Mouse (Mus musculus) c-Kit-positive CD71-positive TER-119-negative erythroid progenitor cells, embryonic 14.5 days (primary cell): Measurements from ENCODE around the gene Cmip.

Source experiments
- DNase-seq: peaks from one replicate; pipeline ENCODE4 v3.0.0-alpha.2; 2013; ENCODE audit warnings: low read depth

Cmip gene

DNA sequence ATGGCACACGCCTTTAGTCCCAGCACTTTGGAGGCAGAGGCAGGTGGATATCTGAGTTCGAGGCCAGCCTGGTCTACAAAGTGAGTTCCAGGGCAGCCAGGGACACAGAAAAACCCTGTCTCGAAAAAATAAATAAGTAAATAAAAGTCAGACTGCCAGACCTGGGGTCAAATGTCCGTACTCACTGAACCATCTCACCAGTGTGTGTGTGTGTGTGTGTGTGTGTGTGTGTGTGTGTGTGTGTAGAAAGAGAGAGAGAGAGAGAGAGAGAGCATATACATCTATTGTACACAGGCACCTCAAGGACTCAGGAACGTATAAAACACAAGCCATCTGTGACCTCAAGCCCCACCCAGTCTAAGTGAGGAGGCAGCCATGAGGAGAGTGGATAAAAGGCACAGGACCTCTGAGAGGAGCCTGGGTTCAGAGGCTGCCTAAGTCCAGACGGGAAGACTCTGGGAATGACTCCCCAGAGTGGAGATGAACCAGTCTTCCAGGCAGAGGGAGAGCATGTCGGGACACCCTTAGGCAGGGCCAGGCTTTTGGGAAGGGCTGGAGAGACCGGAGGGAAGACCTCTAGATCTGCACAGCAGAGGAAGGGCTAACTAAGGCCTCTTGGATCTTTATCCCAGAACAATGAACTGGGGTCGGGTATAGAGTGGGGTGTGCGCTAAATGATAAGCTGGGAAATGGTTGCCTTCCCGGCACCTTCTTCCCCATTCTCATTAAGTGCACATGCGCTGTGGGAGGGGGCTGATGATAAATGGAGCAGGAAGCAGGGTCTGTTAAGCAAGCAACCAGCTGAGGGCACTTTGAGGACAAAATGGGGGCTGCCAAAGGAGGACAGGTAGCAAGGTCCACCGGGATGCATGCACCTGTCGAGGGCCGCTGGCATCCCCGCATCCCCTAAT is 212.8 kb downstream of the Cmip start:
- no peak for DNase-seq

DNA sequence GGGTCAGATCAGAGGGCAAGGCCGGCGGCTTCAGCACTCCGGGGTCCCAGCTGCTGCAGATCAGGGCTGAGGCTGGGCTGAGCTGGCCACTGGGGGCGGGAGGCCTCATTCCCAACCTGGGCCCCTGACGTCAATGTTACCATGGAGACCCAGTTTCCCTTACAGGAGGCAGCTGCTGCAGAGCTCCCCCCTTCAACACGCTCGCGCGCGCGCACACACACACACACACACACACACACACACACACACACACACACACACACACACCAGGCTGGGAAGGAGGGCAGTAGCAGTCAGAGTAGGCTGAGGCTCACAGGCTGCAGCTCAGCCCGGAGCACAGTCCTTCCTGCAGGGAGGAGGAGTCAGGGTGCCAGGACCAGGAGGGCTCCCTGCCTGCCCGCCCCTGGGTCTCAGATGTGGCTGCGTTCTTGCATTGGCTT is 213.5 kb downstream of the Cmip start:
- DNase-seq: no peak

- peak; percentile 57 for DNase-seq
Observed at GRCm38 (mm10) chr8:117471174-117471573, 214.3 kb downstream of the Cmip start.

GRCm38 (mm10) chr8:117471655-117472054 is 214.8 kb downstream of the Cmip start:
- no peak for DNase-seq

- DNase-seq: no peak
Observed at GRCm38 (mm10) chr8:117472332-117472731, 215.5 kb downstream of the Cmip start.

GRCm38 (mm10) chr8:117474944-117475343 is 218.1 kb downstream of the Cmip start:
- DNase-seq: peak; percentile 78

GRCm38 (mm10) chr8:117475819-117476218 is 219.0 kb downstream of the Cmip start:
- DNase-seq: no peak

GRCm38 (mm10) chr8:117478082-117478481 is 221.2 kb downstream of the Cmip start:
- no peak for DNase-seq

DNA sequence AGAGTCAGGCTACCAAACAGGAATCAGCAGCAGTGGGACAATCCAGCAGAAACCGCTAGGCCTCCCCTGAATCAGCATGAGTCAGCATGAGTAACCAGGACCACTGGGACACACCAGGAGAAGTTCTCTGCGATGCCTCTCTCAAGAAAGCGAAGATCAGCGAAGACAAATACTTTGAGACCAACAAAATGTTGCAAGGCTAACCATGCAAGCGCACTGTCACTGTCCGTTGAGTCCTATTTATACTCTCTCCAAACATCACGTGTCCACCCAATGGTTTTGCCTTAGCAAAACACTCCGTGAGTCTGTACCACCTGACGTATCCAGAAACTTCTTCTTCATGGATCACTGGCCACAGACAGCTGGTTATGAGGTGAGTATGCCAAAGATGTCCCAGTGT is 223.1 kb downstream of the Cmip start:
- DNase-seq: no peak

DNA sequence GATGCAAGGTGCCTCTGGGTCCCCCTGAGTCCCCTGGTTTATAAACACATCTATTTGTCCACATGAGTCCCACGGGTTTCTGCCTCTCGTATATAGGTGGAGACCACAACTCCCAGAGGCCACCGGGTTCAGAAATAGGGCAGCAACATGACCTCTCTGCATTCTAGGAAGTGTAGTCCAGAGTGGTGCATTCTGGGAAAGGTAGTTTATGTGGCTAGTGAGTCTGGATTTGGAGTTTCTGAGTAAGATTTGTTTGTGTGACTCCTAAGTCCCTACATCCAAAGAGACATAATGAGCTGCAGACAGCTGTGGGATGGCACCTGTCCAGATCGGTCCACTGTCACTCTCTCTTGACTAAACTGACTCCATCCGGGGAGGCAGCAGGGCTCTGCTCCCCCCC is 223.7 kb downstream of the Cmip start:
- DNase-seq: no peak

GRCm38 (mm10) chr8:117481830-117482229 is 225.0 kb downstream of the Cmip start:
- no peak for DNase-seq

DNA sequence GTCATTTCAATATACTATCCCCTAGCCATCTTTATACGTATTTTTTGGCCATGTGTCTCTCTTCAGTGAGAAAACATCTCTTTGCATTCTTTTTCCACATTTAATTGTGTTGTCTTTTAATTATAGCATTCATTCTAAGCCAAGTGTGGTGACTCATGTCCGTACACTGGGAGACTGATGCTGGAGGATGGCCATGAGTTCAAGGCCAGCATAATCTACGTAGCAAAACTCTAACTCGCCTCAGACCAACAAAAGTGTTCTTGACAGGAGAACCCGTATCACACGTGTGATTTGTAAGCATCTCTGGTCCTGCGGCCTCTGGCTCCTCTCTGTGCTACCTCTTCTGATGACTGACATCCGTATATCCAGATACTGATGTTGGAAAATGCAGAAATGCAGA is 227.9 kb downstream of the Cmip start:
- DNase-seq: no peak

GRCm38 (mm10) chr8:117485316-117485715 is 228.5 kb downstream of the Cmip start:
- DNase-seq: no peak

- no peak for DNase-seq
Observed at GRCm38 (mm10) chr8:117488246-117489005, 231.6 kb downstream of the Cmip start.

- DNase-seq: no peak
Observed at GRCm38 (mm10) chr8:117493543-117493942, 236.7 kb downstream of the Cmip start.

GRCm38 (mm10) chr8:117494874-117495273 is 238.0 kb downstream of the Cmip start:
- no peak for DNase-seq

- DNase-seq: no peak
Observed at GRCm38 (mm10) chr8:117498179-117498914, 241.5 kb downstream of the Cmip start, which contains the start of gene Plcg2. Gene Plcg2, plus strand, starts transcription at chr8:117498291.

- DNase-seq: no peak
Observed at GRCm38 (mm10) chr8:117498915-117499540, 242.2 kb downstream of the Cmip start.

DNA sequence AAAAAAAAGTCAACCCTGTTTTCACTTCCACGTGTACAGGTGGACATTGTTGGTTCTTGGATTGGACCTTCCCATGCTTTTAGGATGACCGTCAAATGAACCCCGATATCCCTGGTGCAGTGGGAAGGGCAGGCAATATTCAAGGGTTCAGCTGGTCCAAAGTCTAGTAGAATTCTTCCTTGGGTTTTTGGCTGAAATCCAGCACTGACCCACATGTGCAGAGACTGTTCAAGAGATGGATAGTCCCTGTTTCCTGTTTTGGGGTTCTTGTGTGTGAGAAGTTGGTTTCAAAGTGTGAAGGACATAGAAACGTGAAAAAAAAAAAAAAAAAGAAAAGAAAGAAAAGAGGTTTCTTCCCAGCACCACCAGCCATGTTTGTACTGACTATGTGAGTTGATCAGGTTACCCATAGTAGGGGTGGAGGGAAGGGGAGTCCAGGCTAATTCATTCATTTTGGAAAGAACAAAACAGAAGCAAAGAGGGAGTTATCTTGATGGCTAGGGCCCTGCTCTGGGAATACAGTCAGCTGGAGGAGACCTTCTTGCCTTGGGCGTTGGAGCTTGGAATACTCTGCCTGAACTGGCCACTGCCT is 243.5 kb downstream of the Cmip start:
- DNase-seq: no peak

DNA sequence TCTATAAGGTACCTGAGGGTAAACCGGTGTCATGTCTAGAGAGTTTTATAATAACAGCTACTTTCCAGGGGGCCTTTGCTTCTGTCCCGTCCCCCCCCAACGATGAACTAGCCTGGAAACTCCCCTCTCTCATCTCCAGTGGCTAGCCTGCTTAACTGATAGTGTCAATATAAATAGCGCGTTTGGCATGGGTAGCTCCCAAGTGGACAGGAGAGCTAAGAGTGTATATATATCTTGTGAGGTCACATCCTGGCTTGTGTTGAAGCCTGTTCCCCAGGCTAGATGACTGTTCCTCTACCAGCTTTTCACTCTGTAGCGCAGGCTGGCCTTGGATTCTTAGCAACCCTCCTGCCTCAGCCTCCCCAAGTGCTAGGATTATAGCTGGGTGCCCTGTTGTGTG is 244.5 kb downstream of the Cmip start:
- DNase-seq: no peak

DNA sequence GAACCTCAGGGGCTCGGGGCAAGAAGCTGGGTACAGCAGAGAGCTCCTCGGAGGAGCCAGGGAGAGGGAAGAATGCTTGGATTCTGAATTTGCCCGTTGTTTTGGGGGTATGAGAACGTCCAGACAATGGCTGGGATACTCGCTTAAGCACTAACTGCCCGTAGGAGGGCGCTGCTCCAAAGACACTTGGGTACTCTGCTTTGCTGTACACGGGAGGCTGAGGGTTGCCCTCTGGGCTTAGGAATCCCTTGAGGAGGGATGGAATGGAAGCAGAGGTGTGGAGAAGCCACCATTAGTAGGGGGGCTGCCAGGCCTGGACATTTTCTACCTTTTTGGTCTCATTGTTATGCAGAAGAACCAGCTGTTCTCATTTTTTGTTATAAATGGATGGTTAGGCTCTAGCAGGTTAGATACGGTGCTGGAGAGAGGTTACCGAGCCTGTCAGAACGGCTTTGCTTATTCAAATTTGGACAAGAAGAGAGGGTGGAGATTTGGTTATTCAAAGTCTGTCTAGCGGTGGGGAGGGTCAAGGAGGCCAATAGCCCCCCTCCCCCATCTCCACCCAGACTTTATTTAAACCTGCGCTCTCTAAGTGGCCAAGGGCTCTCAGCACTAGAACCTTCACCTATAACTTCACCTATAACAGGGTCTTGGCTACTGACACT is 246.7 kb downstream of the Cmip start:
- no peak for DNase-seq
